Comparison of ENCODE assay signal across 25 mouse cellular contexts in the genomic region with DNA sequence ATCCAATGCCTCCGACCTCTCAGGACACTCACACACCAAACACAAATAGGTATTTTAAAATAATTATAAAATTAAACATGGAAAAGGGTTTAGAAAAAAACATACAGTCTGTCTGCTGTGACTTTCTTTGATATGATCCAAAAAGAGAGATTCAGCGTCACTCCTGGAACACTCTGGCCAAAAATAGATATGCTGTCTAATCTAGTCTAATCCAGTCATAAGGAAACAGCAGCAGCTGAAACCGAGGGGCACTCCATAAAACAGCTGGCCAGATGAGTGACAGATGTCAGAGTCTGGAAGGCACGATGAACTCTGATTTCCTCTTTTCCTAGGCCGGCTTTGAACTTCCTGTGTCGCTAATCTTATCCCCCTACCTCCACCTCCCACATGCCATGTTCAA. TPM values are rescaled to one million over a fixed set of nuclear protein-coding genes. Genes with fewer than 3 reads are reported as not detected.
"Had no signal": no experiment of that assay in that cellular context is flagged by ENCODE, and none has a peak within 500 bp of the region (broad histone marks: within the 10 kb centered on the region; RNA-seq: fewer than 3 reads in every experiment).

No protein-coding gene starts in this region.

- H3K4me2 ChIP-seq: neural tube, embryonic 12.5 days; neural tube, embryonic 13.5 days; neural tube, embryonic 15.5 days; stomach, embryonic 15.5 days had no signal

- H3K9me3 ChIP-seq: neural tube, embryonic 12.5 days; neural tube, embryonic 13.5 days; neural tube, embryonic 15.5 days; stomach, embryonic 15.5 days had no signal

- H3K27me3 ChIP-seq: neural tube, embryonic 12.5 days; neural tube, embryonic 13.5 days; neural tube, embryonic 15.5 days; stomach, embryonic 15.5 days had no signal

- DNase-seq: retina, postnatal 1 day; right cerebral cortex, adult 18-20 months; right cerebral cortex, postnatal 14 days; right cerebral cortex, postnatal 4 days; spleen, adult 18-20 months; thymus, adult 18-20 months; thymus, adult 2 months; thymus, postnatal 14 days; thymus, postnatal 25 days; thymus, postnatal 36 days; thymus, postnatal 4 days had no signal

- H3K4me1 ChIP-seq: neural tube, embryonic 12.5 days; neural tube, embryonic 13.5 days; neural tube, embryonic 15.5 days; stomach, embryonic 15.5 days had no signal

- H3K4me3 ChIP-seq: neural tube, embryonic 12.5 days; neural tube, embryonic 13.5 days; neural tube, embryonic 15.5 days; stomach, embryonic 15.5 days had no signal

- H3K27ac ChIP-seq: neural tube, embryonic 12.5 days; neural tube, embryonic 13.5 days; neural tube, embryonic 15.5 days; stomach, embryonic 15.5 days; stomach, postnatal 0 days had no signal

- H3K9ac ChIP-seq: neural tube, embryonic 12.5 days; neural tube, embryonic 13.5 days; neural tube, embryonic 15.5 days; stomach, embryonic 15.5 days had no signal

- H3K36me3 ChIP-seq: neural tube, embryonic 12.5 days; neural tube, embryonic 13.5 days; neural tube, embryonic 15.5 days; stomach, embryonic 15.5 days had no signal

RNA-seq across cellular contexts. Expression of a gene that starts 6.4 kb away (rescaled TPM):
- total RNA-seq: neutrophil, adult 5-6 weeks had no signal
- polyA plus RNA-seq: neural tube, embryonic 12.5 days; neural tube, embryonic 13.5 days; neural tube, embryonic 14.5 days; neural tube, embryonic 15.5 days; small intestine, adult 2 months; testis, adult 2 months had no signal

RNA-seq across cellular contexts. Expression of a gene that starts 10.3 kb away (rescaled TPM):
- polyA plus RNA-seq: neural tube, embryonic 14.5 days had no signal

RNA-seq across cellular contexts. Expression of a gene that starts 12.3 kb away (rescaled TPM):
- total RNA-seq: neutrophil, adult 5-6 weeks had no signal
- polyA plus RNA-seq: neural tube, embryonic 12.5 days; neural tube, embryonic 13.5 days; neural tube, embryonic 14.5 days; neural tube, embryonic 15.5 days; small intestine, adult 2 months; spleen, adult 2 months; stomach, embryonic 14.5 days; stomach, embryonic 15.5 days; stomach, embryonic 16.5 days; thymus, adult 2 months; thymus, postnatal 0 days; urinary bladder, adult 2 months had no signal

RNA-seq across cellular contexts. Expression of a gene that starts 17.3 kb away (rescaled TPM):
- total RNA-seq: neutrophil, adult 5-6 weeks had no signal
- polyA plus RNA-seq: neural tube, embryonic 12.5 days; neural tube, embryonic 13.5 days; neural tube, embryonic 14.5 days; neural tube, embryonic 15.5 days; small intestine, adult 2 months; spleen, adult 2 months; stomach, embryonic 14.5 days; stomach, embryonic 15.5 days; stomach, embryonic 16.5 days; stomach, postnatal 0 days; thymus, adult 2 months; thymus, postnatal 0 days had no signal

RNA-seq across cellular contexts. Expression of a gene that starts 36.4 kb away (rescaled TPM):
- total RNA-seq: neutrophil, adult 5-6 weeks had no signal
- polyA plus RNA-seq: neural tube, embryonic 12.5 days; neural tube, embryonic 13.5 days; neural tube, embryonic 14.5 days; neural tube, embryonic 15.5 days; small intestine, adult 2 months; spleen, adult 2 months; stomach, embryonic 14.5 days; stomach, embryonic 15.5 days; stomach, embryonic 16.5 days; stomach, postnatal 0 days; urinary bladder, adult 2 months had no signal
